Mouse (Mus musculus) MEL (cell line): ENCODE data around the gene Mif. TPM values are rescaled to one million over a fixed set of nuclear protein-coding genes. Genes with fewer than 3 reads are reported as not detected.
A peak's percentile ranks its signal among the peaks of the same experiment; 100 is the strongest.

Experiments
- DNase-seq: peaks from one replicate; pipeline ENCODE4 v3.0.0; 2011; ENCODE audit warnings: low read depth, low spot score
- H3K27ac ChIP-seq: 2 replicates; pipeline ENCODE4 v1.5.1; 2012; ENCODE audit warnings: low read depth, mild to moderate bottlenecking, control low read depth, low read length, moderate library complexity; ENCODE audit not compliant: control insufficient read depth
- H3K27me3 ChIP-seq, 2 experiments: fragments of 150-350 bp in 1 of 2; sonication (generic) in 1 of 2; 2 replicates each; pipeline ENCODE4 v1.6.1; 2012; ENCODE audit warnings: low read length in 2 of 2, mild to moderate bottlenecking in 2 of 2, improper control_type of control experiment in 1 of 2, moderate library complexity in 1 of 2; ENCODE audit not compliant: insufficient read depth in 2 of 2, control insufficient read depth in 1 of 2
- H3K36me3 ChIP-seq, 2 experiments: 2 replicates each; pipeline ENCODE4 v1.6.1; 2012 to 2014; ENCODE audit warnings: low read length in 2 of 2, improper control_type of control experiment in 1 of 2, inconsistent platforms in 1 of 2, mild to moderate bottlenecking in 1 of 2; ENCODE audit not compliant: insufficient read depth in 2 of 2, control insufficient read depth in 1 of 2
- H3K4me1 ChIP-seq, 2 experiments: fragments of 150-350 bp in 1 of 2; sonication (generic) in 1 of 2; 2 replicates each; pipeline ENCODE4 v1.6.1; 2012; ENCODE audit warnings: low read length in 2 of 2, improper control_type of control experiment in 1 of 2, mild to moderate bottlenecking in 1 of 2; ENCODE audit not compliant: insufficient read depth in 2 of 2, control insufficient read depth in 1 of 2
- H3K4me3 ChIP-seq, 2 experiments: fragments of 150-350 bp in 1 of 2; sonication (generic) in 1 of 2; 2 replicates each; pipeline ENCODE4 v1.5.1; 2012; ENCODE audit warnings: low read depth in 2 of 2, low read length in 2 of 2, mild to moderate bottlenecking in 2 of 2, moderate library complexity in 2 of 2, control low read depth in 1 of 2, improper control_type of control experiment in 1 of 2; ENCODE audit not compliant: control insufficient read depth in 1 of 2, insufficient read depth in 1 of 2
- H3K79me2 ChIP-seq: 2 replicates; pipeline ENCODE4 v1.6.1; 2012; ENCODE audit warnings: mild to moderate bottlenecking, low read length, moderate library complexity; ENCODE audit not compliant: control insufficient read depth, poor library complexity, insufficient read depth
- H3K9ac ChIP-seq: 2 replicates; pipeline ENCODE4 v1.6.1; 2012; ENCODE audit warnings: low read depth, mild to moderate bottlenecking, control low read depth, low read length, moderate library complexity; ENCODE audit not compliant: control insufficient read depth, poor library complexity, severe bottlenecking
- H3K9me3 ChIP-seq: fragments of 150-350 bp; sonication (generic); replicated peaks from 2 replicates; pipeline ENCODE4 v1.6.1; 2012; ENCODE audit warnings: mild to moderate bottlenecking, low read length, improper control_type of control experiment, moderate library complexity; ENCODE audit not compliant: insufficient read depth
- CHD1 ChIP-seq: IDR thresholded peaks from 2 replicates; pipeline ENCODE4 v1.6.1; 2012; ENCODE audit warnings: low read depth, mild to moderate bottlenecking, inconsistent platforms, low read length, improper control_type of control experiment
- CHD2 ChIP-seq: IDR thresholded peaks from 2 replicates; pipeline ENCODE4 v1.6.1; 2011; ENCODE audit warnings: low read length, improper control_type of control experiment
- CTCF ChIP-seq, 3 experiments: IDR thresholded peaks in 2 of 3; conservative IDR thresholded peaks in 1 of 3; 2 replicates each; pipeline ENCODE4 v1.5.1; 2011 to 2012; ENCODE audit warnings: low read length in 3 of 3, low read depth in 2 of 3, mild to moderate bottlenecking in 2 of 3, improper control_type of control experiment in 1 of 3, inconsistent platforms in 1 of 3, mixed read lengths in 1 of 3, moderate library complexity in 1 of 3; ENCODE audit not compliant: control insufficient read depth in 1 of 3, insufficient read depth in 1 of 3, poor library complexity in 1 of 3, severe bottlenecking in 1 of 3
- ELF1 ChIP-seq: IDR thresholded peaks from 2 replicates; pipeline ENCODE4 v1.6.1; 2014; ENCODE audit warnings: low read depth, mild to moderate bottlenecking, inconsistent platforms, low read length, improper control_type of control experiment, moderate library complexity
- EP300 ChIP-seq, 2 experiments: IDR thresholded peaks; 2 replicates each; pipeline ENCODE4 v1.6.1; 2011; ENCODE audit warnings: improper control_type of control experiment in 2 of 2, low read length in 2 of 2, low read depth in 1 of 2, mild to moderate bottlenecking in 1 of 2
- ETS1 ChIP-seq: IDR thresholded peaks from 2 replicates; pipeline ENCODE4 v1.6.1; 2012; ENCODE audit warnings: low read depth, mild to moderate bottlenecking, inconsistent platforms, low read length, improper control_type of control experiment, moderate library complexity
- GABPA ChIP-seq: IDR thresholded peaks from 2 replicates; pipeline ENCODE4 v1.6.1; 2012; ENCODE audit warnings: low read depth, mild to moderate bottlenecking, inconsistent platforms, low read length, improper control_type of control experiment, moderate library complexity
- GATA1 ChIP-seq: IDR thresholded peaks from 2 replicates; pipeline ENCODE4 v1.6.1; 2011; ENCODE audit warnings: low read depth, low read length, improper control_type of control experiment
- JUND ChIP-seq: IDR thresholded peaks from 2 replicates; pipeline ENCODE4 v1.6.1; 2011; ENCODE audit warnings: low read depth, mild to moderate bottlenecking, improper control_type of control experiment, low read length
- KAT2A ChIP-seq: conservative IDR thresholded peaks from 2 replicates; pipeline ENCODE4 v1.6.1; 2012; ENCODE audit warnings: low read depth, low read length, improper control_type of control experiment, inconsistent platforms
- MAFK ChIP-seq: IDR thresholded peaks from 2 replicates; pipeline ENCODE4 v1.6.1; 2011; ENCODE audit warnings: low read depth, mild to moderate bottlenecking, low read length, improper control_type of control experiment, borderline replicate concordance
- MAX ChIP-seq: IDR thresholded peaks from 2 replicates; pipeline ENCODE4 v1.6.1; 2011; ENCODE audit warnings: low read length, improper control_type of control experiment
- MAZ ChIP-seq: IDR thresholded peaks from 2 replicates; pipeline ENCODE4 v1.6.1; 2012; ENCODE audit warnings: low read depth, mild to moderate bottlenecking, inconsistent platforms, low read length, improper control_type of control experiment
- MEF2A ChIP-seq: IDR thresholded peaks from 2 replicates; pipeline ENCODE4 v1.6.1; 2014; ENCODE audit warnings: low read depth, mild to moderate bottlenecking, inconsistent platforms, low read length, improper control_type of control experiment; ENCODE audit not compliant: poor library complexity, insufficient replicate concordance, severe bottlenecking; ENCODE audit errors: extremely low read depth
- MXI1 ChIP-seq: IDR thresholded peaks from 2 replicates; pipeline ENCODE4 v1.6.1; 2011; ENCODE audit warnings: mild to moderate bottlenecking, low read depth, low read length, improper control_type of control experiment
- MYB ChIP-seq: IDR thresholded peaks from 2 replicates; pipeline ENCODE4 v1.6.1; 2011; ENCODE audit warnings: mild to moderate bottlenecking, low read depth, low read length, improper control_type of control experiment
- MYC ChIP-seq: IDR thresholded peaks from 2 replicates; pipeline ENCODE4 v1.6.1; 2011; ENCODE audit warnings: low read depth, mild to moderate bottlenecking, low read length, improper control_type of control experiment, moderate library complexity
- NELFE ChIP-seq: IDR thresholded peaks from 2 replicates; pipeline ENCODE4 v1.6.1; 2011; ENCODE audit warnings: low read depth, low read length, improper control_type of control experiment
- NRF1 ChIP-seq: IDR thresholded peaks from 2 replicates; pipeline ENCODE4 v1.6.1; 2014; ENCODE audit warnings: low read depth, mild to moderate bottlenecking, inconsistent platforms, low read length, improper control_type of control experiment, moderate library complexity; ENCODE audit not compliant: poor library complexity, insufficient read depth, severe bottlenecking
- POLR2A ChIP-seq, 2 experiments: IDR thresholded peaks; 2 replicates each; pipeline ENCODE4 v1.6.1; 2011 to 2012; ENCODE audit warnings: low read length in 2 of 2, mild to moderate bottlenecking in 2 of 2, control low read depth in 1 of 2, improper control_type of control experiment in 1 of 2, low read depth in 1 of 2, moderate library complexity in 1 of 2; ENCODE audit not compliant: control insufficient read depth in 1 of 2, insufficient read depth in 1 of 2, poor library complexity in 1 of 2
- POLR2AphosphoS5 ChIP-seq: IDR thresholded peaks from 2 replicates; pipeline ENCODE4 v1.6.1; 2012; ENCODE audit warnings: low read depth, borderline replicate concordance, mild to moderate bottlenecking, inconsistent platforms, low read length, moderate library complexity, mixed read lengths
- RAD21 ChIP-seq: IDR thresholded peaks from 2 replicates; pipeline ENCODE4 v1.6.1; 2011; ENCODE audit warnings: mild to moderate bottlenecking, low read depth, low read length, improper control_type of control experiment
- RCOR1 ChIP-seq: IDR thresholded peaks from 2 replicates; pipeline ENCODE4 v1.6.1; 2012; ENCODE audit warnings: low read depth, mild to moderate bottlenecking, inconsistent platforms, low read length, improper control_type of control experiment
- SIN3A ChIP-seq: IDR thresholded peaks from 2 replicates; pipeline ENCODE4 v1.6.1; 2012; ENCODE audit warnings: low read length, improper control_type of control experiment, inconsistent platforms
- TAL1 ChIP-seq: IDR thresholded peaks from 2 replicates; pipeline ENCODE4 v1.6.1; 2012; ENCODE audit warnings: mild to moderate bottlenecking, inconsistent platforms, low read length, moderate library complexity, mixed read lengths
- TBP ChIP-seq: IDR thresholded peaks from 2 replicates; pipeline ENCODE4 v1.8.0; 2011; ENCODE audit warnings: low read depth, low read length, improper control_type of control experiment
- TCF12 ChIP-seq: IDR thresholded peaks from 2 replicates; pipeline ENCODE4 v1.6.1; 2014; ENCODE audit warnings: low read depth, mild to moderate bottlenecking, inconsistent platforms, low read length, improper control_type of control experiment, moderate library complexity
- USF1 ChIP-seq: IDR thresholded peaks from 2 replicates; pipeline ENCODE4 v1.6.1; 2014; ENCODE audit warnings: low read depth, mild to moderate bottlenecking, inconsistent platforms, low read length, improper control_type of control experiment, moderate library complexity
- USF2 ChIP-seq, 2 experiments: IDR thresholded peaks; 2 replicates each; pipeline ENCODE4 v1.6.1; 2011 to 2012; ENCODE audit warnings: improper control_type of control experiment in 2 of 2, low read length in 2 of 2, borderline replicate concordance in 1 of 2, inconsistent platforms in 1 of 2, low read depth in 1 of 2, mild to moderate bottlenecking in 1 of 2; ENCODE audit not compliant: insufficient read depth in 1 of 2
- ZKSCAN1 ChIP-seq: IDR thresholded peaks from 2 replicates; pipeline ENCODE4 v1.6.1; 2012; ENCODE audit warnings: low read depth, mild to moderate bottlenecking, inconsistent platforms, low read length, improper control_type of control experiment, moderate library complexity
- ZMIZ1 ChIP-seq: IDR thresholded peaks from 2 replicates; pipeline ENCODE4 v1.6.1; 2012; ENCODE audit warnings: low read depth, mild to moderate bottlenecking, inconsistent platforms, low read length, improper control_type of control experiment, moderate library complexity
- ZNF384 ChIP-seq: IDR thresholded peaks from 2 replicates; pipeline ENCODE4 v1.6.1; 2012; ENCODE audit warnings: low read depth, mild to moderate bottlenecking, inconsistent platforms, low read length, improper control_type of control experiment
- polyA plus RNA-seq, 2 experiments: library from polyadenylated mRNA; stranded (reverse) in 1 of 2; unstranded in 1 of 2; fragments of >175 nt in 1 of 2; fragments of >200 nt in 1 of 2; gene quantifications; 2 replicates each; pipeline versions ENCODE4 v1.2.1 to v1.2.4; 2012; ENCODE audit warnings: low replicate concordance in 2 of 2, low read depth in 1 of 2; ENCODE audit not compliant: insufficient read length in 2 of 2, insufficient read depth in 1 of 2, missing spikeins in 1 of 2
- total RNA-seq: library from RNA; depleted of rRNA; stranded (reverse); fragments of 300-350 nt; gene quantifications from 2 replicates; pipeline ENCODE4 v1.2.3, GENCODE M21; 2012

Mif gene
- total and polyA plus RNA-seq, 3 experiments, result 817 to 2,606 (median 862) TPM

DNA sequence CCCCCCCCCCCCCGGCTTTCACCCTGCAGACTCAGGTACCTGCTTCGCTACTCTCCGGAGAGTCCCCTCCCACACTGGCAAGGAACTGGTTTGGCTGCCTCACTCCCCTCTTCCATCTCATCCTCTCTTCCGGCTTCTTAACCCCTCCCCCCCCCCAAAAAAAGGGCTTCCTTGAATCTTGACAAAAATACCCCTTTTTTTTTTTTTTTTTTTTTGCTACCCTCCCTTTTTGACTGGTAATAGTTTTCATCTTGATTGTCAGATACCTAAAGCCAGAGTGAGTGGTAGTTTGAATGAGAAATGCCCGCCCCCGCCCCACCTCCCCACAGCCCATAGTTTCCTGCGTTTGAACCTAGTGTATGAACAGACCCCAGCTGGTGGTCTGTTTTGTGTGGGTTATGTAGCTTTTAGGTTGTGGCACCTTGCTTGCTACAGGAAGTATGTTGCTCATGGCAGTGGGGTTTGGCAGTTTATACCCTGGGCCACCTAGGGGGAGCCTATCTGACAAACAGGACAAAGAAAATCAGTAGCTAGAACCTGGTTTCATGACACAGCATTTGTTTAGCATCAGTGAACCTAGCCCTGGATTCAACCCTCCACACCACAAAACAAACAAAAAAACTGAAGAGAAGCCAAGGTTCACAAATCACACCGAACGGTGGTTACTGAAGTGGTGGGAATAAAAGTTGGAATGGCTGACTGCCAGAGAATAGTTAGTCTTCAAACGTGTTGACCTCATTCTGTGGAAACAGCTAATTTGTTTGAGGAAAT, 24.1 kb downstream of the Mif start (continued):
- no peak for TF ChIP-seq ZKSCAN1
- TF ChIP-seq MAX, result no peak
- no peak for TF ChIP-seq USF2 (IDR thresholded peaks at IDR 0.05; ENCODE audit: borderline replicate concordance in 1 of 2, insufficient read depth in 1 of 2, low read depth in 1 of 2, low read length in 2 of 2)
- peak; percentile 69; the same call in 1 of the 2 replicates for TF ChIP-seq RCOR1
- TF ChIP-seq NRF1, result no peak
- TF ChIP-seq RAD21, result no peak
- TF ChIP-seq POLR2AphosphoS5, result no peak
- TF ChIP-seq EP300 (IDR thresholded peaks at IDR 0.05; ENCODE audit: low read depth in 1 of 2, low read length in 2 of 2), result peak in 1 of 2 experiments; percentile 42; a peak in 1 of 4 replicates
- no peak for TF ChIP-seq GATA1
- TF ChIP-seq CHD1, result no peak
- no peak for TF ChIP-seq USF1
- no peak; a peak in 1 of 4 replicates for TF ChIP-seq POLR2A (IDR thresholded peaks at IDR 0.05; ENCODE audit: control insufficient read depth in 1 of 2, insufficient read depth in 1 of 2, low read depth in 1 of 2, low read length in 2 of 2, poor library complexity in 1 of 2)
- TF ChIP-seq MYC, result no peak
- 0 out of 2 replicates have a peak, but pooled peaks have one; percentile 37 for TF ChIP-seq ELF1
- no peak for TF ChIP-seq GABPA

DNA sequence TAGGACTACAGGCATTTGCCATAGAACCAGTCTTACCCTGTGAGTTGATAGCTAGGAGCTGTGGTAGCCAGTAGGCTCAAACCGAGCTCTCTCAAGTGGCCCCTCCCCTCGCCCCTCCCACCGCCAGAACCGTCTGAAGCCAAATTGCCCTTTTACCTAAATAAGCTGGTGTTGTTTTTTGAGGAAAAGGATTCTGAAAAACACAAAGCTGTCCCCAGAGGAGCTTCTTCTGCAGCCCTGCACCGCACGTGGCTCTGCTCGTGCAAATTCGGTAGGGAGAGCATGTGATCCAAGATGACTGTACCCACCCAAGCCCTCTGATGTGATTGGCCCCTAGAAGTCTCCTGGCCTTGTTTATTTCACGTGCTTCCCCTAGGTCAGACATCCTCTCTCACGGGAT, 24.7 kb downstream of the Mif start:
- Histone ChIP-seq H3K4me1 (peaks cover 6 to 22% of the 10 kb centered on the region in 2 experiments), H3K9ac (peak overlapping the region; percentile 88), H3K36me3 (peaks cover 0 to 19% of the 10 kb centered on the region in 2 experiments; a peak in 2 of 4 replicates), H3K27me3 (no peaks in the 10 kb centered on the region), H3K27ac (peak overlapping the region; percentile 99), H3K9me3 (no peaks in the 10 kb centered on the region), H3K79me2 (no peaks in the 10 kb centered on the region; the same call in 1 of the 2 replicates), H3K4me3 (peak overlapping the region; percentile 61 to 69)
- DNase-seq, result peak; percentile 93
- TF ChIP-seq ZKSCAN1 (no peak), RCOR1 (no peak), MAZ (peak; percentile 53), MXI1 (peak; percentile 98), GABPA (no peak), USF1 (peak; percentile 91), CHD2 (no peak), MAFK (no peak), TCF12 (no peak), CHD1 (no peak), NELFE (peak; percentile 36), JUND (no peak), MEF2A (no peak), SIN3A (peak; percentile 84; the same call in 1 of the 2 replicates), ZNF384 (no peak), KAT2A (no peak), ZMIZ1 (no peak), EP300 (IDR thresholded peaks at IDR 0.05; ENCODE audit: low read depth in 1 of 2, low read length in 2 of 2) (no peak), RAD21 (no peak), ETS1 (peak; percentile 39; the same call in 1 of the 2 replicates), TBP (peak; percentile 60; the same call in 1 of the 2 replicates), MYC (peak; percentile 98), TAL1 (no peak), MYB (no peak), POLR2A (IDR thresholded peaks at IDR 0.05; ENCODE audit: control insufficient read depth in 1 of 2, insufficient read depth in 1 of 2, low read depth in 1 of 2, low read length in 2 of 2, poor library complexity in 1 of 2) (peak in 1 of 2 experiments; percentile 64; a peak in 2 of 4 replicates), CTCF (IDR thresholded peaks at IDR 0.05 in 2 of 3, conservative IDR thresholded peaks at IDR 0.05 in 1 of 3; ENCODE audit: control insufficient read depth in 1 of 3, insufficient read depth in 1 of 3, low read depth in 2 of 3, low read length in 3 of 3, poor library complexity in 1 of 3, severe bottlenecking in 1 of 3) (no peak)
